Mouse (Mus musculus): ENCODE data around the gene Fkbp14. TPM values are rescaled to one million over a fixed set of nuclear protein-coding genes. Genes with fewer than 3 reads are reported as not detected.
A peak's percentile ranks its signal among the peaks of the same experiment; 100 is the strongest.

Fkbp14 gene
- total RNA-seq, 2 experiments from 2014 or later, result 14.4 to 17.0 TPM

GRCm38 (mm10) chr6:54587683-54588082, 9.4 kb downstream of the Fkbp14 start:
- no peak for DNase-seq

- DNase-seq, result no peak
These were observed 10.2 kb downstream of the Fkbp14 start for GRCm38 (mm10) chr6:54586911-54587310.

- peak; percentile 66 for DNase-seq
These were observed 10.9 kb downstream of the Fkbp14 start for GRCm38 (mm10) chr6:54586175-54586574.

- DNase-seq, result no peak
These were observed 23.7 kb downstream of the Fkbp14 start for GRCm38 (mm10) chr6:54573218-54573955.

GRCm38 (mm10) chr6:54569776-54570175, 27.3 kb downstream of the Fkbp14 start:
- no peak for DNase-seq

- DNase-seq, result no peak
These were observed 30.6 kb downstream of the Fkbp14 start for GRCm38 (mm10) chr6:54566546-54566919.

GRCm38 (mm10) chr6:54565665-54566545, 31.2 kb downstream of the Fkbp14 start, which contains the start of gene Scrn1:
Gene Scrn1, minus strand, starts transcription at chr6:54566489.
- peak; percentile 71 for DNase-seq

- peak; percentile 30 for DNase-seq
These were observed 32.1 kb downstream of the Fkbp14 start for GRCm38 (mm10) chr6:54565012-54565411.

GRCm38 (mm10) chr6:54564506-54564991, 32.6 kb downstream of the Fkbp14 start:
- DNase-seq, result no peak

- DNase-seq, result no peak
These were observed 33.5 kb downstream of the Fkbp14 start for GRCm38 (mm10) chr6:54563561-54563960.

- no peak for DNase-seq
These were observed 34.9 kb downstream of the Fkbp14 start for GRCm38 (mm10) chr6:54562018-54562809.

- no peak for DNase-seq
These were observed 38.6 kb downstream of the Fkbp14 start for GRCm38 (mm10) chr6:54558466-54558865.

- DNase-seq, result no peak
These were observed 39.4 kb downstream of the Fkbp14 start for GRCm38 (mm10) chr6:54557671-54558070.

- DNase-seq, result no peak
These were observed 41.3 kb downstream of the Fkbp14 start for GRCm38 (mm10) chr6:54555816-54556215.

GRCm38 (mm10) chr6:54554341-54555110, 42.6 kb downstream of the Fkbp14 start:
- DNase-seq, result no peak

GRCm38 (mm10) chr6:54553632-54554031, 43.5 kb downstream of the Fkbp14 start:
- DNase-seq, result no peak

- no peak for DNase-seq
These were observed 44.2 kb downstream of the Fkbp14 start for GRCm38 (mm10) chr6:54552721-54553413.

- no peak for DNase-seq
These were observed 46.2 kb downstream of the Fkbp14 start for GRCm38 (mm10) chr6:54550801-54551323.

- DNase-seq, result no peak
These were observed 47.8 kb downstream of the Fkbp14 start for GRCm38 (mm10) chr6:54549311-54549710.

- peak; percentile 60 for DNase-seq
These were observed 48.6 kb downstream of the Fkbp14 start for GRCm38 (mm10) chr6:54548314-54549019.
